Mouse (Mus musculus) embryonic fibroblast, embryonic 13.5 days (primary cell): ENCODE measurements at regions not wholly inside any gene's neighbourhood (a gene's known extent, or its start where the extent isn't known, plus 50 kb on each side); places are given as distances from the start of the nearest gene placed in this dataset.

Experiments
- CTCF ChIP-seq: IDR thresholded peaks from 2 replicates; pipeline ENCODE4 v1.5.1; 2011; ENCODE audit warnings: mild to moderate bottlenecking, control low read depth, low read length, moderate library complexity, borderline replicate concordance; ENCODE audit not compliant: insufficient read depth
- POLR2A ChIP-seq: IDR thresholded peaks from 2 replicates; pipeline ENCODE4 v1.6.1; 2011; ENCODE audit warnings: low read depth, mild to moderate bottlenecking, control low read depth, low read length, moderate library complexity

DNA sequence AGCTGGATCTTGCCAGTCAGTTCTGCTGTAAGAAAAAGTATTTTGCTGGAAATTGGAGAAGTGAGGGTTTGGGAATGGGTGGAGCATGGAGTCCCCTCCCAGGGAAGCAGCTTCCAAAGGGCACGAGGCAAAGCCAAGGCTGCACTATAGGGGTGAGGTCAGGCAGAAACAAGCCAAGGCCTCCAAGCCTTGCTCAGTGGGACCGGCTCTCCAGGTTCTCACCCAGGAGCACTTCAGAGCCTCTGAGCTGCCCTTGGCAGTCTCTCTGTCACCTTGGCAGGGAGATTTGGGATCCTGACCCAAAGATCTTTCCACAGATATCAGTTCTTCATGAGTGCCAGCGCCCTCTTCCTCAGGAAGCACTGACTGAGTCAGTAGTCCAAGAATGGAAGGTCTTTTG lies 116.5 kb downstream of the Bdh1 start:
- no peak for TF ChIP-seq POLR2A
- TF ChIP-seq CTCF = no peak
